Comparison of ENCODE assay signal across 11 mouse cellular contexts in genomic region chr10:78338180-78338579, GRCm38 (mm10). TPM values are rescaled to one million over a fixed set of nuclear protein-coding genes. Genes with fewer than 3 reads are reported as not detected.
DNase-seq lines count a peak whose midpoint lies in the region; ATAC-seq and TF ChIP-seq lines count a peak whose summit lies in the region.
"Had no signal": no experiment of that assay in that cellular context is flagged by ENCODE, and none has a peak within 500 bp of the region (broad histone marks: within the 10 kb centered on the region; RNA-seq: fewer than 3 reads in every experiment).

No protein-coding gene starts in this region.

- H3K4me3 ChIP-seq in layer of hippocampus, adult 2 months = no peak overlapping the region
- H3K4me3 ChIP-seq in heart, embryonic 10.5 days = no peak overlapping the region
- no peak overlapping the region for H3K4me3 ChIP-seq in forebrain, embryonic 15.5 days
- H3K4me3 ChIP-seq: limb, embryonic 13.5 days had no signal

- no peak overlapping the region for H3K4me2 ChIP-seq in forebrain, embryonic 15.5 days (replicated peaks)
- H3K4me2 ChIP-seq: limb, embryonic 13.5 days had no signal

- H3K9ac ChIP-seq in forebrain, embryonic 15.5 days (replicated peaks) = no peak overlapping the region
- H3K9ac ChIP-seq: limb, embryonic 13.5 days had no signal

- ATAC-seq in forebrain, embryonic 15.5 days (replicated peaks) = no peak

- WGBS in heart, embryonic 10.5 days = 48% methylated on average over 5 of the region's 5 CpGs
- WGBS in forebrain, embryonic 15.5 days = 74% methylated on average over 5 of the region's 5 CpGs

- no peaks in the 10 kb centered on the region for H3K9me3 ChIP-seq in heart, embryonic 10.5 days
- H3K9me3 ChIP-seq in forebrain, embryonic 15.5 days = no peaks in the 10 kb centered on the region
- H3K9me3 ChIP-seq: limb, embryonic 13.5 days had no signal

- DNase-seq in layer of hippocampus, adult 2 months (ENCODE audit: low spot score in 2 of 2) = no peak
- no peak for DNase-seq in layer of hippocampus, postnatal 14 days (ENCODE audit: low spot score in 2 of 2)
- peak; percentile 76 for DNase-seq in adrenal gland, postnatal 14 days
- no peak for DNase-seq in heart, embryonic 10.5 days (ENCODE audit: low spot score)
- DNase-seq in lung, postnatal 10 days = peak; percentile 61
- DNase-seq in layer of hippocampus, adult 18-20 months (ENCODE audit: low spot score in 2 of 2) = no peak
- no peak for DNase-seq in embryo, embryonic 11 days
- DNase-seq: cerebellum, postnatal 14 days had no signal

- no peak for TF ChIP-seq CTCF in layer of hippocampus, adult 2 months (conservative IDR thresholded peaks at IDR 0.05)

- H3K27ac ChIP-seq in layer of hippocampus, adult 2 months = peak overlapping the region; percentile 25; the same call in 1 of the 2 replicates
- H3K27ac ChIP-seq in heart, embryonic 10.5 days = 0 out of 2 replicates have a peak overlapping the region, but pooled peaks have one; percentile 17
- H3K27ac ChIP-seq in forebrain, embryonic 15.5 days (replicated peaks) = no peak overlapping the region
- H3K27ac ChIP-seq: limb, embryonic 13.5 days had no signal

- H3K36me3 ChIP-seq in heart, embryonic 10.5 days = peaks cover 5% of the 10 kb centered on the region; the same call in 1 of the 2 replicates
- no peaks in the 10 kb centered on the region for H3K36me3 ChIP-seq in forebrain, embryonic 15.5 days

- H3K4me1 ChIP-seq in heart, embryonic 10.5 days = peaks cover 15% of the 10 kb centered on the region
- no peaks in the 10 kb centered on the region for H3K4me1 ChIP-seq in forebrain, embryonic 15.5 days

- H3K27me3 ChIP-seq in heart, embryonic 10.5 days (ENCODE audit: insufficient read depth, poor library complexity, severe bottlenecking) = no peaks in the 10 kb centered on the region
- no peaks in the 10 kb centered on the region for H3K27me3 ChIP-seq in forebrain, embryonic 15.5 days
- H3K27me3 ChIP-seq: limb, embryonic 13.5 days had no signal

RNA-seq across cellular contexts. Expression of gene Agpat3, which starts 14.1 kb away (rescaled TPM):
- total RNA-seq in layer of hippocampus, adult 2 months (2021) = 100 to 1,000 TPM; 207 to 216 TPM
- 100 to 1,000 TPM; 258 to 259 TPM for total RNA-seq in layer of hippocampus, postnatal 14 days (2021)
- 323 and 324 TPM in 2 replicates for total RNA-seq in adrenal gland, postnatal 14 days (2021)
- polyA plus RNA-seq in heart, embryonic 10.5 days (2016; fragmentation: Nextera tagmentation; extraction: Ambion mirVana) = 43.7 and 44.2 TPM in 2 replicates
- polyA plus RNA-seq in forebrain, embryonic 15.5 days (2015; fragmentation: Nextera tagmentation; extraction: Ambion mirVana) = 69.9 and 72.2 TPM in 2 replicates
- 100 to 1,000 TPM; 217 to 218 TPM for total RNA-seq in layer of hippocampus, adult 18-20 months (2021)
- total RNA-seq: MEL had no signal

Comparison
In these comparisons a context has a peak if more than half of its experiments do, and no peak if none do; other contexts are left out.
1. DNase-seq: peak in adrenal gland, postnatal 14 days (single experiment) and lung, postnatal 10 days (single experiment); none in layer of hippocampus, adult 2 months (0 of 2), layer of hippocampus, postnatal 14 days (0 of 2), heart, embryonic 10.5 days (single experiment), layer of hippocampus, adult 18-20 months (0 of 2) and embryo, embryonic 11 days (single experiment).